Mouse (Mus musculus) WW6 (cell line): ENCODE data around the gene Psmb8.

Experiments
- DNase-seq: peaks from one replicate; pipeline ENCODE4 v3.0.0-alpha.2; 2013; ENCODE audit warnings: low read depth, low spot score

The Psmb8 gene

DNA sequence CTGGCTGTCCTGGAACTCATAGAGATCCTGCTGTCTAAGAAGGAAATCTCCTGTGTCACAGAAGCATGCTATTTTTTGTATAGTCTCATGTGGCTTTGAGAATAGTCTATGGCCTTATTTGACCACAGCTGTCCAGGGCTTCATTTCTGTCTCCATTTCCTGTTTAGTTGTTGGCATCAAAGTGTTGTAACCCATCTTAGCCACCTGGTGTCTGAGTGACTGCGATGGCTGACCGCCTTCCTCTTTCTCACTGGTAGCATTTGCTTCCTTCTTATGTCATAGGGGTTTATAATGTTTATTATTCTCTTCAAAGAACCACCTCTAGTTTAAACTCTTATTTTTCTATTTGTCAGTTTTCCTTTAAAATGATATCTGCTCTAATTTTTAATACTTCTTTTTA, 51.2 kb downstream of the Psmb8 start:
- DNase-seq = no peak

DNA sequence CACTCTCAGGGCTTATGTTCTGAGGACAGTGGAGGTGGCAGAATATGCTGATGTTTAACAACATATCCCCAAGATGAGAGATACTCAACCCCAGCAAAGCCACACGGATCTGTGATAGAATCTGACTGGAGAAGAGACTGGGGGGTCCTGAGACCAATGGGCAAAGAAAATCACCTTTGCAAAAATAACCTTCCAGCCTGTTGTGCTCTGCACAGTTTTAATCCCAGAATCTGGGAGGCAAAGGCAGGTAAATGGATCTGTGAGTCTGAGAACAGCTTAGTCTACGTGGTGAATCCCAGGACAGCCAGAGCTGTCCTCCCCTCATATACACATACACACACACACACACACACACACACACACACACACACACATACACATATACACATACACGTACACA, 51.8 kb downstream of the Psmb8 start:
- DNase-seq = no peak

DNA sequence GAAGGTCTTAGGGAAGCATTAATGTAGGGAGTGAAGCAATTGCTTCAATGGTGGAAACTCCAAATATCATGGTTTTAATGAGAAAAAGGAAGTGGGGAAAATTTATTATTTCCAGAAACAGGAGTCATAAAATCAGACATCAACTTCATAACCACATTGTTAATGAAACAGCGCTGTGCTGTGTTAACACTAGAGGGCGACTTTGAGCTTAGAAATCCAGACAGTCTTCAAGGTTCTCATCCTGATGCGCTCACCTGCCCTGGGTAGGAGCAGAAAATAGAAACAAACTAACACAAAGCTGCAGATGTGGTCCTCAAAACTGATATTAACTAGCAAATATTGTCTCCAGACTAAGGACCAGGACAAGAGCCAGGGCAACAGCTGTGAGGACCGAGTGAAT, 52.4 kb downstream of the Psmb8 start:
- no peak for DNase-seq
